Mouse (Mus musculus) layer of hippocampus, adult 9-11 months (tissue): ENCODE data around the gene Frmd6.

Experiments
- DNase-seq: peaks from one replicate; pipeline ENCODE4 v3.0.0; 2022

The Frmd6 gene

DNA sequence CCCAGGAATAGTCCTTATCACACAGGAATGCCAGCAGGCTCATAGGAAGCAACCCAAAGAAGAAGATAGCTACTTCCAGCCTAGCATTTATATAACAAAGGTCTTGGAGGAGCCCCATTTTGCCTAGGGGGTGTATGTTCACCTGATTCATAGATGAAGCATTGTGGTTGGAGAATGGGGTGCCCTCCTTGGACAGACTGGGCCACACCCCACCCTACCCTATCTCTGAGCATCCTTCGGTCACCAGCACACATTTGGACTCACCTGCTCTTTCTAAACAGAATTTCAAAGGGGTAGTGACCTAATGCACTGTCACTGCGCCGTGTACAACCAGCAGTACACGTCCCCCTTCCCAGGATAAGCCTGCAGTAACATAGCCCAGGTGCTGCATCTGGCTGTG lies 31.5 kb downstream of the Frmd6 start:
- DNase-seq: no peak

DNA sequence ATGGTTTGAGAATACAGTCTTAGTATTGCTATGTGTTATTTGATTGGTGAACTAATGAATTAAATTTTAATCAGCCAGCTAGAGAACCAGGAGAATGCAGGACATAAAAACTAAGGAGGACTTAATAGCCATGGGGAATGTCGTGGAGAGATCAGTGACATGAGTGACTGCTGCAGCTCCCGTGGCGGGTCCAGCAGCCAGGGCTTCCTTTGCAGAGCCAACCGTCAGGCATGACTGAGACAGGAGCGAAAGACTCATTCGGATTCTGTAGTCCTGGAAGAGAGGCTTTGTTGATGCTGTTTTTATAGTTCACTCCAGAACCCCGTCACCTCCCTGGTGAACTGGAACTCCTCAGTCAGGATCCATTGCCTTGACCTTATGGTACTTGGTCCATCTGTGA lies 38.0 kb downstream of the Frmd6 start:
- DNase-seq: no peak

DNA sequence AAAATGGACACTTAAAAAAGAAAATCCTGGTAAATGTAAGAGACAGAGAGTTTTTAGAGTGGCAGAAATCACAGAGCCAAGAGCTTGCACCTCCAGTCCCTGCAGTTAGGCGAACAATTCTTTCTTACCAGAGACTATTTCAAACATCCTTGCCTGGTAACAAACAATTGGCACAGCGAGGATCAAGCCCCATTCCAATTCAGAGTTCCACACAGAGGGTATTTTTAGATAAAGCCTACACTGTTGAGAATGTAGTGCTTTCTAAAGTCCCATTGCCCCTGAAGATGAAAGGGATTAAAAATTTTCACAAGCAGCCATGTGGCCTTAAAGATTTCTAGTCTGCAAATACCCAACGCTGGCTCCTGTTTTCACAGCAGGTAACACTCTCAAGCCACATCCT lies 42.5 kb downstream of the Frmd6 start:
- DNase-seq: no peak

GRCm38 (mm10) chr12:70868190-70868987 lies 43.1 kb downstream of the Frmd6 start:
- no peak for DNase-seq

GRCm38 (mm10) chr12:70868988-70869291 lies 43.6 kb downstream of the Frmd6 start:
- DNase-seq: no peak

GRCm38 (mm10) chr12:70873544-70873943 lies 48.2 kb downstream of the Frmd6 start:
- no peak for DNase-seq

GRCm38 (mm10) chr12:70876270-70876998 lies 51.1 kb downstream of the Frmd6 start:
- no peak for DNase-seq

DNA sequence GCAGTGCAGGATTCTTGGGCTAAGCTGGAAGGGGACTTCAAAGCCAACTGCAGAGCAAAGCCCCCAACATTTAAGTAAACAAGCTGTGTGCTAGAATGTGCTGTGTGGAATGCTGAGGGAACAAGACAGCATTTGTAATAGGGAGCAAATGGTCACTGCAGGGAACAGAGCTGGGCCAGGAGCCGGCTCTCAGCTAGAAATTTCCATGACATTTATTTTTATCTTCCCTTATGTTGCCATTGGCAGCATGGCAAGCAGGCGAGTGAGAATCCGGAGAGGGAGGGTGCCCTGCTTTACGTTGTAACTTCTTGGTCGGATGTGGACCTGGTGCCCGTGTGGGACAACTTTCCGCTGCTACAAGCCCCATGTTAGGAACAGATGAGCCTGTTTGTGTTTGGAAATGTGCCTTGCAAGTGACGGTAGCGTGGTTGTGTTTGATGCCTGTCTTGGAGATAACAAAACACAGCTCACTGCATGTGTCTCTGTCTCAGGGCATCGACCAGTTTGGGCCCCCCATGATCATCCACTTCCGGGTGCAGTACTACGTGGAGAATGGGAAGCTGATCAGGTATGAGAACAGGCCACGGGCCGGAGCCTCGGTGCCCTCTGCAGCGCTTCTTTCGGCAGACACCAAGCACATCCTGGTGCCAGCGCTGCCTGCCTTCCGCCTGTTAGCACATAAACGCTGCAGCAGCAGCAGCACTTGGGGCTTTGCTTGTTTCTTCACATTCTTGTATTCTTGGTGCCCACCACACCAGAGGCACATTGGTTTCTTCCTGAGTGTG lies 52.8 kb downstream of the Frmd6 start:
- peak; percentile 18 for DNase-seq

GRCm38 (mm10) chr12:70880396-70880975 lies 55.2 kb downstream of the Frmd6 start:
- no peak for DNase-seq

- DNase-seq: no peak
Observed at GRCm38 (mm10) chr12:70881340-70881739, 56.0 kb downstream of the Frmd6 start.

DNA sequence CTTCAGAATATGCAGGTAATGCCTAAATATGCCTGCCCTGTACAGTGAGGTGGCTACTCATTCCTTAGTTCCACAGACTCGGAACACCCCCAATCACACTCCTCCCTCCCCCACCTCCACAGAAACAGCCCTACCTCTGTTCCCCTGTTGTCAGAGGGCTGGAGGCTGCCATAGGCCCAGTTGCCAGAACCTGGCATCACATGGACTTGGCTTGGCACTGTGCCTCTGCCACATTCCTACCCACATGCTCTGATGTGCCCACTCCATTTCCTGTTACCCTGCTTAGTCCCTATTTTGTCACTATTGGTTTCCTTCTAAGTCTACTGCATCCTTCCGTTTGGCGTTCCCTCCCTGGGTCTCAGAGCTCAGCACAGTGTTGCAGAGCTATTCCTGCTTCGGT lies 56.5 kb downstream of the Frmd6 start:
- peak; percentile 79 for DNase-seq

GRCm38 (mm10) chr12:70883141-70883540 lies 57.8 kb downstream of the Frmd6 start:
- no peak for DNase-seq

GRCm38 (mm10) chr12:70884113-70884512 lies 58.8 kb downstream of the Frmd6 start:
- no peak for DNase-seq

GRCm38 (mm10) chr12:70884973-70885372 lies 59.7 kb downstream of the Frmd6 start:
- DNase-seq: no peak

DNA sequence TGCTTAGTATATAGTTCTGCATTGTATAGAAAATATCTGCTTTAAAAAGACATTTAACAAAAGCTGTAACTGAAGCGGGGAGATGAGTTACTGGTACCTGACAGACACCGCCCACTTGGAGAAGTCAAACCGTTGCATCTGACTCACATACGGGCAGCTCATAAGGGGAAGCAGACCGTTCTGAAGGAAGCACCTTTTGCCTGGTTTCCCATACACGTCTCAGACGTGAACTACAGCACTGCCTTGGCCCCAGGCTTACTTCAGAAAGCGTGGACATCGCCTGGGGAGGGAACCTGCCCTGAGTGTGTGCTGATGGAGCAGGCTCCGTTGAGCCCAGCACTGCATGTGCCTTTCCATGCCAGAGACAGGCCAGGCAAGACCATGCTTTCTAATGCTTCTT lies 60.3 kb downstream of the Frmd6 start:
- DNase-seq: no peak

DNA sequence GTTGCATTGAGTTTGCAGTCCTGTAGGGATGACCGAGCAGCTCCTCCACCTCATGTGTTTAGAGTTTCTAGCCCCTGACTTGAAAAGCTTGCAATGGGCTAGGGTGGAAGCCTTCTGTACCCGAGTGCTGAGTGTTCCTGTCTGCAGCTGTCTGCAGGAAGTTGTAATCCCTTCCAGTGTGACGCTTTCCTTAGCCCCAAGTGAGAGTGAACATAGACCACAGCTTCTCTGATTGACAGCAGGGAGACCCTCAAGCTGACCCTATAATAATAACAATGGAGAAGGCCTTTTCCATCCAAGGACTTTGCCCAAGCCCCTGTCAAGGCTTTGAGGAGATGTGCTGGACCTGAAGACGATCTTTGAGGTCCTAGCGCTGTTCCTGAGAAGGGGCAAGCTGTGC lies 65.1 kb downstream of the Frmd6 start:
- no peak for DNase-seq

DNA sequence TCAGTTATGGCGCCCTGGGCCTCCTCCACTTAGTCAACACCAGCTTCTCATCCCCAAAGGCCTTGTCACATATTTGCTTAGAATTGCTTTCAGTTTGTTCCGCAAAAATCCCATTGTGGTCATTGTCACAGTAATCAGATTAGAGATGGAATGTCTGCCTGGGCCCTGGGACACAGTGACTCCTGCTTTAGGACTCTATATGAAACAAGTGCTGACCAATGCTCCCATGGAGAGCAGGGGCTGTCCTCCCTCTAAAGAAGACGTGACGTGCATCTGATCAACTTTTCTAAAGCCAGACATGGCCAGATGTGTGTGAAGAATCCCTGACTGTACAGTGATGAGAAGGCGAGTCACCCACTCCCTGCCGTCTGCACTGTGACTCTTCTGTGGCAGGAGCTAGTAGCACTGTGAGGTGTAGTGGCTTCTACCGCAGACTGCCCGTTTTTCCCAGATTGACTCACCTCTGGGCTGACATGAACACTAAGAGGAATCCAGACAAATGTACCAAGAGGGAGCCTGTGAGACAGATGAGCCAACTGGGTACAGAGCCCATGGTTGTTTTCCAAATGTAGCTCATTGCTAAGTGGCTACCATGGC lies 65.7 kb downstream of the Frmd6 start:
- no peak for DNase-seq

DNA sequence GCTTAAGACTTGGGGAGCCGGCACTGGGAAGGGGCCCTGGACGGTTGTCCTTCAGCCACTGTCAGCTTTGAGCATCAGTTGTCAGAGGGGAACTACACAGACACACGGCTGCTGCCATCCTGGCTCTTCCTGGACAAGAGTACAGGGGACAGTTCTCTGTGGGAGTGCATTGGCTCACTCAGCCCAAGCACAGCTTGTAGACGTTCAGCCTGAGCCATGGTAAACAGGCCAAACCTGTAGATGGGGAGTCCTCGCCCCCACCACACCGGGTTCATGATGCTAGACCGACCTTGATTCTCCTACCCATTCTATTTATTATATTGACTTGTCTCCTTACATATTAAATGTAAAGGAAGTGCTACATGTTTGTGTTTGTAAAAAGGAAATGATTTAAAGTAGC lies 70.0 kb downstream of the Frmd6 start:
- no peak for DNase-seq

GRCm38 (mm10) chr12:70896068-70896467 lies 70.8 kb downstream of the Frmd6 start:
- DNase-seq: no peak

DNA sequence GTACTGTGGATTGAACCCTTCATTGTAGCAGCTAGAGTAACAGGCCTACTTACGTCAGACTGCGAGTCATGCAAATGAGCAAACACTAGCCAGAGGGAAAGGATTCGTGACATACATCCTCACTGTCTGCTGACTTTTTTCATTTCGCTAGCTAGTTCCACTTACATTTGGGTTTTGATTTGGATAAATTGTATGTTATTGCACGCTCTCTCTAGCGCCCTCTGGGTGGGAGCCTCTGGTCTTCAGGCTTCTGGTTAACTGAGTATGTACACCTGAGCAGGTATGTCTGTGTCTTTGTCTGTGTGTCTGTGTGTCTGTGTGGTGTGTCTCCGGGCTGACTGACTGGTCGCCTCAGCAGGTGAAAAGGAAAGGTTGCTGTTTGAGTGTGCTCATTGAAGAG lies 72.1 kb downstream of the Frmd6 start:
- no peak for DNase-seq

DNA sequence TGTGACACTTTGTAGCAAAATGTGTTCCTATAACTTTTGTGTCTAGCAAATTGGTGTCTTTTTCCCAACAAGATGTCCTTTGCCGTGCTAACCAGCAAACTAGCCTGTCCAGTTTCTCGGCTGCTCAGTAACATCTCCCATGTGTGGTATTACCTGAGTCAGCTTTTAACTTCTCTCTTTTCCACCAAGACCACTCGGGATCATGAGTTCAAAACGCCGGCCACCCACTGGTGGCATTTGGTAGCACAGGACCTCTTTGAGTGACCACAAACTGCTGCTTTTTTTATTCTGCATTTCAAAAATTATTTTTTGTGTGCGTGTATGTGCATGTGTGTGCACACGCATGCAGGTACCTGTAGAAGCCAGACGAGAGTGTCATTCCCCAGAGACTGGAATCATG lies 73.1 kb downstream of the Frmd6 start:
- no peak for DNase-seq

DNA sequence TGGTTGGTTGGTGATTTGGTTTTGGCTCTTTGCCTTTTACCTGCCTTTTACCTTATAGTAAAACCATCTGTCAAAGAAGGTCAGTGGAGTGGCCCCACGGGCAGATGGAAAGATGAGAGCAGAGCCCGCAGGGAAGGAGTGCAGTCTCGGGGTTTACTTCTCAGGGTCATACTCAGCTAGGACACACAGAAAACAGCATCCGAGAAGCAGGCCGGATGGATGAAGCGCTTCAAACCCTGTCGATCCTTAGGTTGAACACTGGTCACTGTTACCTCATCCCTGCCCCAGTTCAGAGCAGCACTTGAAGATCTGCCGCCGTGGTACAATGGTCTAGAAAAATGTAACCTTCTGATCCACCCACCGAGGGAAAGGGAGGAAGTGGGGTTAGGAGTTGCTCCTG lies 79.2 kb downstream of the Frmd6 start:
- DNase-seq: no peak

DNA sequence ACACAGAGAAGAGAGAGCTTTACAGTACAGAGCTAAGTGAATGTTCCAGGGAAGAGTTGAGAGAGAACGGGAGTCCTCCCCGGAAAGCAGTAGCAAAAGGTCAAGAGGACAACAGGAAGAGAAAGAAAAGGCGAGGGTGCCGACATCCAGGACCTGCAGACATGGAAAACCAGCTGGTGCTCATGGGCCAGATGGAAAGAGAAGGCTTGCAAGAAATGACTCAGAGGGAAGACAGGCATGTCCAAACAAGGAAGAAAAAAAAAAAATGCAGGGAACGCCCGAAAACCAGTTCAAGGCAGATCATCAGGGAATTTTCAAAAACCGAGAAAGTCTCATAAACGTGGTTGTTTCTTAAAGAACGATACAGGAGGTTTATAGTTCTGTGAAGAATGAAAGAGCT lies 81.6 kb downstream of the Frmd6 start:
- DNase-seq: no peak
